Mouse (Mus musculus): ENCODE data around the gene Casz1. TPM values are rescaled to one million over a fixed set of nuclear protein-coding genes. Genes with fewer than 3 reads are reported as not detected.

The Casz1 gene
- polyA plus RNA-seq, 1 experiment from 2014 or later, result 7.6 TPM

GRCm38 (mm10) chr4:148962096-148962495, 157.9 kb downstream of the Casz1 start:
- Histone ChIP-seq H3K27ac (ENCODE audit: low read depth, low read length) (no peak overlapping the region), H3K9ac (ENCODE audit: low read depth, low read length) (no peak overlapping the region), H3K27me3 (ENCODE audit: control insufficient read depth, insufficient read depth, low read length) (no peaks in the 10 kb centered on the region), H3K36me3 (ENCODE audit: control insufficient read depth, insufficient read depth, low read length) (peaks cover 20% of the 10 kb centered on the region), H3K4me2 (replicated peaks; ENCODE audit: low read depth, low read length) (no peak overlapping the region), H3K9me3 (ENCODE audit: control insufficient read depth, low read length) (no peaks in the 10 kb centered on the region), H3K4me1 (ENCODE audit: control insufficient read depth, insufficient read depth, low read length) (peaks cover 9% of the 10 kb centered on the region; the same call in 1 of the 2 replicates), H3K4me3 (ENCODE audit: low read length) (no peak overlapping the region)
- no peak for ATAC-seq (ENCODE audit: low FRiP score, low TSS enrichment)
- 88% methylated on average over 1 of the region's 1 CpGs for WGBS

GRCm38 (mm10) chr4:148964541-148965310, 160.5 kb downstream of the Casz1 start:
- ATAC-seq (ENCODE audit: low FRiP score, low TSS enrichment), result 0 out of 2 replicates have a peak, but pooled peaks have one; percentile 14
- no peak overlapping the region for H3K9ac ChIP-seq (ENCODE audit: low read depth, low read length)
- H3K9me3 ChIP-seq (ENCODE audit: control insufficient read depth, low read length), result no peaks in the 10 kb centered on the region
- no peaks in the 10 kb centered on the region for H3K27me3 ChIP-seq (ENCODE audit: control insufficient read depth, insufficient read depth, low read length)
- WGBS, result 63% methylated on average over 10 of the region's 10 CpGs
- no peak overlapping the region for H3K4me2 ChIP-seq (replicated peaks; ENCODE audit: low read depth, low read length)
- peaks cover 20% of the 10 kb centered on the region for H3K36me3 ChIP-seq (ENCODE audit: control insufficient read depth, insufficient read depth, low read length)
- H3K4me3 ChIP-seq (ENCODE audit: low read length), result no peak overlapping the region
- 0 out of 2 replicates have a peak overlapping the region, but pooled peaks have one; percentile 51 for H3K27ac ChIP-seq (ENCODE audit: low read depth, low read length)
- peaks cover 10% of the 10 kb centered on the region; the same call in 1 of the 2 replicates for H3K4me1 ChIP-seq (ENCODE audit: control insufficient read depth, insufficient read depth, low read length)

DNA sequence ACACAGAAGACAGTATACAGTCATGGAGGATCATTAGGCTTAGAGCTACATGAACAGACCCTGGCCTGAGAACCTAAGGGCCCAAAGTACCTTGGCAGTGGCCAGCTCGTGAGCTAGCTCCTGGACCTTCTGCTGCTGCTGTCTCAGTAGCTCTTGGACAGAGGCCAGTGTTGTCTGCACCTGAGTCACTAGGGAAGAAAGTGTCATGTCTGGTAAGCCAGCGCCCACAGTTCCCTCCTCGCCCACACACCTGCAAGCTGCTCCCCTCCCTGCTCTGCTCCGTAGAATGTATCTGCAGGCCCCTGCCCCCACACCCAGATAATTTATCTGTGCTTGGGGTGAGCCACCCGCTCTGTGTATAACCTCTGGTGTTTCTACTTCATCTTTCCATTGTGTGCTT, 161.9 kb downstream of the Casz1 start:
- Histone ChIP-seq H3K27ac (ENCODE audit: low read depth, low read length) (no peak overlapping the region), H3K9me3 (ENCODE audit: control insufficient read depth, low read length) (no peaks in the 10 kb centered on the region), H3K9ac (ENCODE audit: low read depth, low read length) (no peak overlapping the region), H3K4me2 (replicated peaks; ENCODE audit: low read depth, low read length) (no peak overlapping the region), H3K4me3 (ENCODE audit: low read length) (no peak overlapping the region), H3K4me1 (ENCODE audit: control insufficient read depth, insufficient read depth, low read length) (peaks cover 15% of the 10 kb centered on the region; the same call in 1 of the 2 replicates), H3K27me3 (ENCODE audit: control insufficient read depth, insufficient read depth, low read length) (no peaks in the 10 kb centered on the region), H3K36me3 (ENCODE audit: control insufficient read depth, insufficient read depth, low read length) (peaks cover 13% of the 10 kb centered on the region)
- WGBS, result 69% methylated on average over 5 of the region's 5 CpGs
- ATAC-seq (ENCODE audit: low FRiP score, low TSS enrichment), result no peak

DNA sequence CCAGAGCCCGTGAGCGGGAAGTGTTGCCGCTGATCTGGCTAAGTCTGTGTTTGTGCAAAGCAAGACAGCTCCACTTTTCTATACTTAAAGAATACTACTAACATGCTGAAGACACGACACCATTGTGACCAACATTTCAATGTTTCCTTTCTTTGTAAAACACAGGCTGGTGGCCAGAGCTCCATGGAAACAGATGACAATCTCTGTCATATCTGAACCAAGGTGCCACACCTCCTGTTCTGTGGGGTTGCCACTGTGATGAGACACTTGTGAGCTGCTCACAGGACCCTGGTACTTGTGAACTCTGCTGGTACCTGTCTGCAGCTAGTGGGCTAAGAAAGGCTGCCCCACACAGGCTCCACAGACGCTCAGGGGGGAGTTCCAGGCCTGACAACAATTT, 164.6 kb downstream of the Casz1 start:
- 59% methylated on average over 5 of the region's 5 CpGs for WGBS
- no peak overlapping the region for H3K9ac ChIP-seq (ENCODE audit: low read depth, low read length)
- no peak overlapping the region for H3K4me3 ChIP-seq (ENCODE audit: low read length)
- H3K9me3 ChIP-seq (ENCODE audit: control insufficient read depth, low read length), result no peaks in the 10 kb centered on the region
- H3K4me1 ChIP-seq (ENCODE audit: control insufficient read depth, insufficient read depth, low read length), result peaks cover 24% of the 10 kb centered on the region
- H3K27me3 ChIP-seq (ENCODE audit: control insufficient read depth, insufficient read depth, low read length), result no peaks in the 10 kb centered on the region
- H3K27ac ChIP-seq (ENCODE audit: low read depth, low read length), result no peak overlapping the region
- H3K4me2 ChIP-seq (replicated peaks; ENCODE audit: low read depth, low read length), result no peak overlapping the region
- ATAC-seq (ENCODE audit: low FRiP score, low TSS enrichment), result no peak
- no peaks in the 10 kb centered on the region for H3K36me3 ChIP-seq (ENCODE audit: control insufficient read depth, insufficient read depth, low read length)

DNA sequence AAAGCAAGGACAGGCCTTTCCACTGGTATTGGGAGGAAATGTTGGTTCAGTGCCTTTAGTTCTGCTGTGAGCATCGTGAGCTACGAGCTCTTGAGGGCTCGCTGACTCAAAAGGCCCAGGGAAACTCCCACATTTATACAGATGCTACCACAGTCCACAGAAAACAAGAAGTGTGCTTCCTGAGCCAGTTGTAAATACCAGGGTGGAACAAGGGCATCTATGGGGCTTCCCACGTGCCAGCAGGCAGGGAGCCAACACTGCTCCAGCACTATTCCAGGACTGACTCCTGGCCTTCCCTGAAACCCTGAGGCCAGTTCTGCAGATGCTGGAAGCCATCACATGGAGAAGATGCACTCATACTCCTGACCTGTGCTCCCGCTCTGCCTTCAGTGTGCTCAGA, 165.4 kb downstream of the Casz1 start:
- no peak overlapping the region for H3K9ac ChIP-seq (ENCODE audit: low read depth, low read length)
- H3K4me3 ChIP-seq (ENCODE audit: low read length), result no peak overlapping the region
- 55% methylated on average over 5 of the region's 5 CpGs for WGBS
- no peaks in the 10 kb centered on the region for H3K36me3 ChIP-seq (ENCODE audit: control insufficient read depth, insufficient read depth, low read length)
- no peaks in the 10 kb centered on the region for H3K27me3 ChIP-seq (ENCODE audit: control insufficient read depth, insufficient read depth, low read length)
- peaks cover 24% of the 10 kb centered on the region for H3K4me1 ChIP-seq (ENCODE audit: control insufficient read depth, insufficient read depth, low read length)
- H3K27ac ChIP-seq (ENCODE audit: low read depth, low read length), result no peak overlapping the region
- no peaks in the 10 kb centered on the region for H3K9me3 ChIP-seq (ENCODE audit: control insufficient read depth, low read length)
- ATAC-seq (ENCODE audit: low FRiP score, low TSS enrichment), result no peak
- no peak overlapping the region for H3K4me2 ChIP-seq (replicated peaks; ENCODE audit: low read depth, low read length)

DNA sequence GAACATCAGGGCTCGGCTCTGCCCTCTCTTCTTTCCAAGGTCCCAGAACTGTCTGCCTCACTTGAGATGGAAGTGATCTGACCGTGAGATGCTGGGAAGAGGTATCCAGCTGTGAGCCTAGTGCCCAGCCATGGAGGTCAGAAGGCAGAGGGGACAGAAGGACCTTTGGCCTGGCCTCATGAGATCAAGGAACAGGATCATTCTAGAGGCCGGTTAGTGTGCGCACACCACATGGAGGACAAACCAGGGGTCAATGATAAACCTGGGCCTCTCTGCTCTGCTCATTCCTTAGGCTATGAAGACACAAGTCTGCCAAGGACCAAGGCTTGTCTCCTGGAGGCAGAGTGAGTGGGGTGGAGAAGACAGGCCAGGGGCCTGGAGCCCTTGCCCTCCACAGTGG, 166.5 kb downstream of the Casz1 start:
- no peak for ATAC-seq (ENCODE audit: low FRiP score, low TSS enrichment)
- Histone ChIP-seq H3K4me1 (ENCODE audit: control insufficient read depth, insufficient read depth, low read length) (peaks cover 24% of the 10 kb centered on the region), H3K9ac (ENCODE audit: low read depth, low read length) (no peak overlapping the region), H3K36me3 (ENCODE audit: control insufficient read depth, insufficient read depth, low read length) (no peaks in the 10 kb centered on the region), H3K4me3 (ENCODE audit: low read length) (no peak overlapping the region), H3K27me3 (ENCODE audit: control insufficient read depth, insufficient read depth, low read length) (no peaks in the 10 kb centered on the region), H3K27ac (ENCODE audit: low read depth, low read length) (no peak overlapping the region), H3K4me2 (replicated peaks; ENCODE audit: low read depth, low read length) (no peak overlapping the region), H3K9me3 (ENCODE audit: control insufficient read depth, low read length) (no peaks in the 10 kb centered on the region)
- 75% methylated on average over 4 of the region's 4 CpGs for WGBS

GRCm38 (mm10) chr4:148971613-148972242, 167.5 kb downstream of the Casz1 start:
- peaks cover 24% of the 10 kb centered on the region for H3K4me1 ChIP-seq (ENCODE audit: control insufficient read depth, insufficient read depth, low read length)
- H3K4me3 ChIP-seq (ENCODE audit: low read length), result no peak overlapping the region
- no peak overlapping the region for H3K27ac ChIP-seq (ENCODE audit: low read depth, low read length)
- WGBS, result 66% methylated on average over 3 of the region's 3 CpGs
- ATAC-seq (ENCODE audit: low FRiP score, low TSS enrichment), result no peak
- H3K9me3 ChIP-seq (ENCODE audit: control insufficient read depth, low read length), result no peaks in the 10 kb centered on the region
- H3K9ac ChIP-seq (ENCODE audit: low read depth, low read length), result no peak overlapping the region
- no peak overlapping the region for H3K4me2 ChIP-seq (replicated peaks; ENCODE audit: low read depth, low read length)
- no peaks in the 10 kb centered on the region for H3K36me3 ChIP-seq (ENCODE audit: control insufficient read depth, insufficient read depth, low read length)
- H3K27me3 ChIP-seq (ENCODE audit: control insufficient read depth, insufficient read depth, low read length), result no peaks in the 10 kb centered on the region

- no peaks in the 10 kb centered on the region for H3K27me3 ChIP-seq (ENCODE audit: control insufficient read depth, insufficient read depth, low read length)
- H3K27ac ChIP-seq (ENCODE audit: low read depth, low read length), result no peak overlapping the region
- H3K4me2 ChIP-seq (replicated peaks; ENCODE audit: low read depth, low read length), result no peak overlapping the region
- H3K4me1 ChIP-seq (ENCODE audit: control insufficient read depth, insufficient read depth, low read length), result peaks cover 24% of the 10 kb centered on the region
- WGBS, result 57% methylated on average over 14 of the region's 14 CpGs
- H3K36me3 ChIP-seq (ENCODE audit: control insufficient read depth, insufficient read depth, low read length), result no peaks in the 10 kb centered on the region
- no peak overlapping the region for H3K9ac ChIP-seq (ENCODE audit: low read depth, low read length)
- H3K4me3 ChIP-seq (ENCODE audit: low read length), result no peak overlapping the region
- ATAC-seq (ENCODE audit: low FRiP score, low TSS enrichment), result no peak
- H3K9me3 ChIP-seq (ENCODE audit: control insufficient read depth, low read length), result no peaks in the 10 kb centered on the region
Measured at GRCm38 (mm10) chr4:148972707-148973106, 168.5 kb downstream of the Casz1 start.

DNA sequence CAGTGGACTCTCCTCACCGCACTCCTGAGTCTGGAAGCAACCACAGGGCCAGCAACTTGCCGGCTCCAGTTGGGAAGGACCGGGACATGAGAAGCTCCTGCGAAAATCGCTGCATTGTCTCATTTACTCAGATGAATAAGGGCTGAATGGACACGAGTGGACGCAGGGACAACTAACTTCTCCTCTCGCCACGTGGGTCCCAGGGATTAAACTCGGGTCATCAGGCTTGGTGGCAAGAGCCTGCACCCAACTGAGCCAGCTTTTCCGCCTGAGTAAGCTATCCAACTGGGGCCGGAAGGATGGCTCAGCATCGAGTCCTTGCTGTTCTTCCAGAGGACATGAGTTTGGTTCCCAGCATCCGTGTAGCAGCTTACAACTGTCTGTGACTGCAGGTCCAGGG, 169.2 kb downstream of the Casz1 start:
- H3K27ac ChIP-seq (ENCODE audit: low read depth, low read length), result no peak overlapping the region
- ATAC-seq (ENCODE audit: low FRiP score, low TSS enrichment), result no peak
- no peaks in the 10 kb centered on the region for H3K9me3 ChIP-seq (ENCODE audit: control insufficient read depth, low read length)
- no peak overlapping the region for H3K9ac ChIP-seq (ENCODE audit: low read depth, low read length)
- H3K36me3 ChIP-seq (ENCODE audit: control insufficient read depth, insufficient read depth, low read length), result no peaks in the 10 kb centered on the region
- 80% methylated on average over 14 of the region's 14 CpGs for WGBS
- peaks cover 24% of the 10 kb centered on the region for H3K4me1 ChIP-seq (ENCODE audit: control insufficient read depth, insufficient read depth, low read length)
- no peaks in the 10 kb centered on the region for H3K27me3 ChIP-seq (ENCODE audit: control insufficient read depth, insufficient read depth, low read length)
- no peak overlapping the region for H3K4me3 ChIP-seq (ENCODE audit: low read length)
- no peak overlapping the region for H3K4me2 ChIP-seq (replicated peaks; ENCODE audit: low read depth, low read length)

All from kidney, embryonic 14.5 days (tissue).